Mouse (Mus musculus): ENCODE results near the gene Efcab8.
A peak's percentile ranks its signal among the peaks of the same experiment; 100 is the strongest.

Gene Efcab8

GRCm38 (mm10) chr2:153779394-153779981 lies at the start of gene Efcab8:
Gene Efcab8, plus strand, starts transcription at chr2:153779931.
- DNase-seq (ENCODE audit: low spot score in 2 of 2) = no peak

GRCm38 (mm10) chr2:153734033-153734432 lies 45.7 kb upstream of the Efcab8 start:
- no peak for DNase-seq (ENCODE audit: low spot score in 2 of 2)

GRCm38 (mm10) chr2:153740500-153741436 lies 39.0 kb upstream of the Efcab8 start, which contains the start of gene Mapre1:
Gene Mapre1, plus strand, starts transcription at chr2:153741274.
- peak; percentile 99 to 100 for DNase-seq (ENCODE audit: low spot score in 2 of 2)

- DNase-seq (ENCODE audit: low spot score in 2 of 2) = peak; percentile 19 to 41
These were observed 38.2 kb upstream of the Efcab8 start for GRCm38 (mm10) chr2:153741437-153742065.

GRCm38 (mm10) chr2:153747994-153748393 lies 31.7 kb upstream of the Efcab8 start:
- no peak for DNase-seq (ENCODE audit: low spot score in 2 of 2)

GRCm38 (mm10) chr2:153750363-153750762 lies 29.4 kb upstream of the Efcab8 start:
- no peak for DNase-seq (ENCODE audit: low spot score in 2 of 2)

GRCm38 (mm10) chr2:153762121-153762520 lies 17.6 kb upstream of the Efcab8 start:
- no peak for DNase-seq (ENCODE audit: low spot score in 2 of 2)

- no peak for DNase-seq (ENCODE audit: low spot score in 2 of 2)
These were observed 12.2 kb upstream of the Efcab8 start for GRCm38 (mm10) chr2:153767484-153767883.

- no peak for DNase-seq (ENCODE audit: low spot score in 2 of 2)
These were observed 10.8 kb upstream of the Efcab8 start for GRCm38 (mm10) chr2:153768881-153769280.

GRCm38 (mm10) chr2:153772950-153773349 lies 6.8 kb upstream of the Efcab8 start:
- DNase-seq (ENCODE audit: low spot score in 2 of 2) = no peak

GRCm38 (mm10) chr2:153775472-153775871 lies 4.3 kb upstream of the Efcab8 start:
- no peak for DNase-seq (ENCODE audit: low spot score in 2 of 2)

GRCm38 (mm10) chr2:153778638-153779362 lies 931 bp upstream of the Efcab8 start:
- DNase-seq (ENCODE audit: low spot score in 2 of 2) = peak; percentile 55 to 60

GRCm38 (mm10) chr2:153781181-153781580 lies 1.4 kb downstream of the Efcab8 start:
- no peak for DNase-seq (ENCODE audit: low spot score in 2 of 2)

GRCm38 (mm10) chr2:153784668-153785067 lies 4.9 kb downstream of the Efcab8 start:
- DNase-seq (ENCODE audit: low spot score in 2 of 2) = no peak

GRCm38 (mm10) chr2:153793366-153793765 lies 13.6 kb downstream of the Efcab8 start:
- no peak for DNase-seq (ENCODE audit: low spot score in 2 of 2)

GRCm38 (mm10) chr2:153795090-153795489 lies 15.4 kb downstream of the Efcab8 start:
- peak in 1 of 2 experiments; percentile 11 for DNase-seq (ENCODE audit: low spot score in 2 of 2)

- peak; percentile 70 to 78 for DNase-seq (ENCODE audit: low spot score in 2 of 2)
These were observed 27.7 kb downstream of the Efcab8 start for GRCm38 (mm10) chr2:153807464-153807863.

GRCm38 (mm10) chr2:153808146-153808545 lies 28.4 kb downstream of the Efcab8 start:
- DNase-seq (ENCODE audit: low spot score in 2 of 2) = no peak

- no peak for DNase-seq (ENCODE audit: low spot score in 2 of 2)
These were observed 29.1 kb downstream of the Efcab8 start for GRCm38 (mm10) chr2:153808841-153809240.

GRCm38 (mm10) chr2:153809921-153810320 lies 30.2 kb downstream of the Efcab8 start:
- no peak for DNase-seq (ENCODE audit: low spot score in 2 of 2)

GRCm38 (mm10) chr2:153822005-153822543 lies 42.3 kb downstream of the Efcab8 start:
- no peak for DNase-seq (ENCODE audit: low spot score in 2 of 2)
